Mouse (Mus musculus) c-Kit-positive CD71-positive TER-119-positive erythroid progenitor cells, embryonic 14.5 days (primary cell): ENCODE measurements around the gene Lin54.
A peak's percentile ranks its signal among the peaks of the same experiment; 100 is the strongest.
"Not testable (repeated sequence)": the region's sequence is repeated elsewhere in the genome, so short reads cannot be mapped to it uniquely, and the experiment has no call there.

Experiments used
- DNase-seq: peaks from one replicate; pipeline ENCODE4 v3.0.0-alpha.2; 2013; ENCODE audit warnings: low spot score

Gene Lin54

GRCm38 (mm10) chr5:100488231-100488630 lies 12.2 kb downstream of the Lin54 start:
- DNase-seq: no peak

GRCm38 (mm10) chr5:100487120-100487519 lies 13.3 kb downstream of the Lin54 start:
- DNase-seq: no peak

- no peak for DNase-seq
Measured at GRCm38 (mm10) chr5:100483569-100483968, 16.9 kb downstream of the Lin54 start.

- DNase-seq: no peak
Measured at GRCm38 (mm10) chr5:100477604-100478003, 22.8 kb downstream of the Lin54 start.

- DNase-seq: no peak
Measured at GRCm38 (mm10) chr5:100476328-100476727, 24.1 kb downstream of the Lin54 start.

- DNase-seq: no peak
Measured at GRCm38 (mm10) chr5:100467336-100467735, 33.1 kb downstream of the Lin54 start.

GRCm38 (mm10) chr5:100466624-100467023 lies 33.8 kb downstream of the Lin54 start:
- DNase-seq: no peak

- DNase-seq: no peak
Measured at GRCm38 (mm10) chr5:100462374-100462773, 38.1 kb downstream of the Lin54 start.

- DNase-seq: no peak
Measured at GRCm38 (mm10) chr5:100461526-100461925, 38.9 kb downstream of the Lin54 start.

GRCm38 (mm10) chr5:100459468-100459867 lies 41.0 kb downstream of the Lin54 start:
- no peak for DNase-seq

GRCm38 (mm10) chr5:100451871-100452270 lies 48.6 kb downstream of the Lin54 start:
- DNase-seq: no peak

GRCm38 (mm10) chr5:100438796-100439195 lies 61.6 kb downstream of the Lin54 start:
- no peak for DNase-seq

- no peak for DNase-seq
Measured at GRCm38 (mm10) chr5:100437917-100438316, 62.5 kb downstream of the Lin54 start.

- DNase-seq: no peak
Measured at GRCm38 (mm10) chr5:100437086-100437485, 63.4 kb downstream of the Lin54 start.

GRCm38 (mm10) chr5:100430966-100431365 lies 69.5 kb downstream of the Lin54 start:
- DNase-seq: no peak

- no peak for DNase-seq
Measured at GRCm38 (mm10) chr5:100430076-100430390, 70.4 kb downstream of the Lin54 start.

- DNase-seq: peak; percentile 94
Measured at GRCm38 (mm10) chr5:100429344-100430075, 70.9 kb downstream of the Lin54 start.

GRCm38 (mm10) chr5:100428734-100429343 lies 71.6 kb downstream of the Lin54 start:
- DNase-seq: no peak

- peak; percentile 39 for DNase-seq
Measured at GRCm38 (mm10) chr5:100428031-100428733, 72.3 kb downstream of the Lin54 start.

GRCm38 (mm10) chr5:100427276-100427675 lies 73.2 kb downstream of the Lin54 start:
- no peak for DNase-seq

- not testable (repeated sequence) for DNase-seq
Measured at GRCm38 (mm10) chr5:100425823-100426222, 74.6 kb downstream of the Lin54 start.

GRCm38 (mm10) chr5:100424252-100424651 lies 76.2 kb downstream of the Lin54 start:
- no peak for DNase-seq

- DNase-seq: no peak
Measured at GRCm38 (mm10) chr5:100423626-100424025, 76.8 kb downstream of the Lin54 start.
